Mouse (Mus musculus) neural tube, embryonic 15.5 days (tissue): Measurements from ENCODE around the gene Asic4. TPM values are rescaled to one million over a fixed set of nuclear protein-coding genes. Genes with fewer than 3 reads are reported as not detected.

ENCODE experiments used
- ATAC-seq: fragments of 200-750 bp; cut with Nextera tagmentation; 2 replicates; pipeline ENCODE4 v1.8.0; 2017; ENCODE audit warnings: mild to moderate bottlenecking, moderate TSS enrichment, moderate library complexity; ENCODE audit not compliant: low FRiP score
- H3K27ac ChIP-seq: fragments of 300-500 bp; sonication (generic); replicated peaks from 2 replicates; pipeline ENCODE4 v1.5.1; 2015; ENCODE audit warnings: mild to moderate bottlenecking, inconsistent platforms
- H3K27me3 ChIP-seq: fragments of 300-500 bp; sonication (generic); replicated peaks from 2 replicates; pipeline ENCODE4 v1.6.1; 2015; ENCODE audit warnings: inconsistent platforms
- H3K36me3 ChIP-seq: fragments of 300-500 bp; sonication (generic); 2 replicates; pipeline ENCODE4 v1.6.1; 2015; ENCODE audit warnings: inconsistent platforms
- H3K4me1 ChIP-seq: fragments of 300-500 bp; sonication (generic); 2 replicates; pipeline ENCODE4 v1.6.1; 2015; ENCODE audit warnings: inconsistent platforms
- H3K4me2 ChIP-seq: fragments of 300-500 bp; sonication (generic); 2 replicates; pipeline ENCODE4 v1.6.1; 2015; ENCODE audit warnings: inconsistent platforms, mild to moderate bottlenecking, moderate library complexity
- H3K4me3 ChIP-seq: fragments of 300-500 bp; sonication (generic); replicated peaks from 2 replicates; pipeline ENCODE4 v1.5.1; 2015; ENCODE audit warnings: mild to moderate bottlenecking, inconsistent platforms
- H3K9ac ChIP-seq: fragments of 300-500 bp; sonication (generic); replicated peaks from 2 replicates; pipeline ENCODE4 v1.6.1; 2015; ENCODE audit warnings: mild to moderate bottlenecking, inconsistent platforms
- H3K9me3 ChIP-seq: fragments of 300-500 bp; sonication (generic); replicated peaks from 2 replicates; pipeline ENCODE4 v1.6.1; 2016; ENCODE audit warnings: inconsistent platforms
- WGBS: fragments of 180-500 bp; shearing (Covaris S2); methylation state at CpG from one replicate; pipeline ENCODE4 v1.1.7; 2015; ENCODE audit warnings: mixed read lengths; 5-methylcytosine and 5-hydroxymethylcytosine counted together
- polyA plus RNA-seq: library from polyadenylated mRNA; unstranded; fragments of >200 nt; fragmentation: Nextera tagmentation; extraction: Ambion mirVana; gene quantifications from 2 replicates; pipeline ENCODE4 v1.2.1, GENCODE M21; 2015

The Asic4 gene
- polyA plus RNA-seq, 1 experiment from 2014 or later = 31.6 TPM

DNA sequence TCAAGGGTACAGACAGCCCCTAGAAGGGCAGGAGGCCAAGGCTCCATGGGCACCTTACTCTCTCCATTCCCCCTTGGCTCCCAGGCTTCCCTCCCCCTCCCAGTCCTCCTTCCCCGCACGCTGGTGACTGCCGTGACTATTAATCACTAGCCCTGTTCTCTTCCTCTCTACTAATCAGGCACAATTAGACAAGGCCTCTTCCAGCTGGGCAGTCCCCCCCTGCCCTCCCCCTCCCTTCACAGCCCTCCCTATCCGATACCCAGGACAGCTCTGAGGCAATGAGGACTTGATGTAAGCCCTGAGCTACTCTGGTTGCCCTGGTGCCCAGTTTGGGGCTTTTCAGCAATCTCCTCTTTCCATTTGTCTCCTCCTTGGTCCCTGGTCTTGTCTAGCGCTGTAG, 5.7 kb downstream of the Asic4 start:
- Histone ChIP-seq H3K36me3 (no peaks in the 10 kb centered on the region), H3K9ac (no peak overlapping the region), H3K4me2 (peak overlapping the region; percentile 10; the same call in 1 of the 2 replicates), H3K27me3 (peaks cover 9% of the 10 kb centered on the region), H3K9me3 (no peaks in the 10 kb centered on the region), H3K4me3 (no peak overlapping the region), H3K4me1 (peaks cover 71% of the 10 kb centered on the region), H3K27ac (no peak overlapping the region; the same call in 1 of the 2 replicates)
- ATAC-seq = peak; percentile 29
- WGBS = 6% methylated on average over 5 of the region's 5 CpGs

DNA sequence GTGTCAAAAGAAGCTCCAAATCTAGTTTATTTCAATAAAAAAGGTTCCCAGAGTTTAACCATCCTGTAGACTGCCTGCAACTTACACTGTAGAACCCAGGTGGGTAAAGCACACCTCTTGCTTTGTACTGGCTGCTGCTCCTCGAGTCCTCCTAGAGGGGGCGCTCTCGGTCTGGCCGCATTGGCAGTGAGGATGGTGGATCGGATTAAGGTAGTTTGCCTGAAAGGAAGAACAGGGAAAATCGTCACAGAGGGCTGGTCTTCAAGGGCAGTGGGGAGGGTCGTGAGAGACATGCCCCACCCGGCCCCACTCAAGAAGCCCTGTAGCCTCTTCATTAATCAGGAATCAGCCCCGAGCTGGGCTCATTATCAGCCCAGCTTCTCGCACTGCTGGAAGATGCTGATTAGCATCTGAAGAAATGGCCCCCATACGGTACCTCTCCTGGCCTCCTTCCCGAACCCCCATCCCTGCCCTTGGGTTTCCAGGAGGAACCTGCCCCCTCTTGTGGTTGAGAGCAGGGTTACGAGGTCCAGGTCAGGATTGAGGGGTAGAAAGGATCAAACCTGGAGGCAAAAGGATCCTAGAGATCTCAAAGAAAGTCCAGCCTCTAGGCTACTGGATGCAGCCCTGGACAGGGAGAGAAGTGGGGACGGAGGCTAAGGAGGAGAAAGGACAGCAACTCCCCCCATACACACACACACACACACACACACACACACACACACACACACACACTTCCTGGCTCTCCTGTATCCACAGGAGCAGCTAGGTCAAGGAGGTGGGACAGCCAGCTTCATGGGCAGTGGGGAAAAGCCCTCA, 6.7 kb downstream of the Asic4 start:
- ATAC-seq = no peak
- no peaks in the 10 kb centered on the region for H3K36me3 ChIP-seq
- no peak overlapping the region for H3K9ac ChIP-seq
- no peak overlapping the region for H3K4me2 ChIP-seq
- peaks cover 63% of the 10 kb centered on the region for H3K4me1 ChIP-seq
- 8% methylated on average over 14 of the region's 14 CpGs for WGBS
- H3K27ac ChIP-seq = 0 out of 2 replicates have a peak overlapping the region, but pooled peaks have one; percentile 2
- no peaks in the 10 kb centered on the region for H3K9me3 ChIP-seq
- H3K27me3 ChIP-seq = 0 out of 2 replicates have a peak, but pooled peaks cover 4% of the 10 kb centered on the region
- H3K4me3 ChIP-seq = no peak overlapping the region

DNA sequence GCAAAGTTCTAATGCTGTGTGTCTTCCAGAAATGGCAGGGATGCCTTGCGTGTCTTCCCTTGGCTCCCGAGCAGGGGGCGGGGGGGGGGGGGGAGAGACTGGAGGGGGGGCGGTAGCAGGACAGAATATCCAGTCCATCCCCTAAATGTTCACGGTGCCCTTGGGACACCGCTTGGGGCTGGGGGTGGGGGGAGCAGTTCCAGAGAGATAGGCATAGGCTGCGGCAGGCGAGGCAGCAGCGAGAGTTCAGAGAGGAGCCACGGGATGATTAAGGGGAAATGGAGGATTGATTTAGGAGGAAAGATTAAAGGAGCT, 7.4 kb downstream of the Asic4 start:
- Histone ChIP-seq H3K27ac (peak overlapping the region; percentile 75; the same call in 1 of the 2 replicates), H3K4me1 (peaks cover 57% of the 10 kb centered on the region), H3K4me3 (no peak overlapping the region), H3K9me3 (no peaks in the 10 kb centered on the region), H3K4me2 (peak overlapping the region; percentile 56), H3K36me3 (no peaks in the 10 kb centered on the region), H3K27me3 (0 out of 2 replicates have a peak, but pooled peaks cover 4% of the 10 kb centered on the region), H3K9ac (no peak overlapping the region)
- no peak for ATAC-seq
- whole genome bisulfite sequencing = under 1% methylated on average over 8 of the region's 10 CpGs

DNA sequence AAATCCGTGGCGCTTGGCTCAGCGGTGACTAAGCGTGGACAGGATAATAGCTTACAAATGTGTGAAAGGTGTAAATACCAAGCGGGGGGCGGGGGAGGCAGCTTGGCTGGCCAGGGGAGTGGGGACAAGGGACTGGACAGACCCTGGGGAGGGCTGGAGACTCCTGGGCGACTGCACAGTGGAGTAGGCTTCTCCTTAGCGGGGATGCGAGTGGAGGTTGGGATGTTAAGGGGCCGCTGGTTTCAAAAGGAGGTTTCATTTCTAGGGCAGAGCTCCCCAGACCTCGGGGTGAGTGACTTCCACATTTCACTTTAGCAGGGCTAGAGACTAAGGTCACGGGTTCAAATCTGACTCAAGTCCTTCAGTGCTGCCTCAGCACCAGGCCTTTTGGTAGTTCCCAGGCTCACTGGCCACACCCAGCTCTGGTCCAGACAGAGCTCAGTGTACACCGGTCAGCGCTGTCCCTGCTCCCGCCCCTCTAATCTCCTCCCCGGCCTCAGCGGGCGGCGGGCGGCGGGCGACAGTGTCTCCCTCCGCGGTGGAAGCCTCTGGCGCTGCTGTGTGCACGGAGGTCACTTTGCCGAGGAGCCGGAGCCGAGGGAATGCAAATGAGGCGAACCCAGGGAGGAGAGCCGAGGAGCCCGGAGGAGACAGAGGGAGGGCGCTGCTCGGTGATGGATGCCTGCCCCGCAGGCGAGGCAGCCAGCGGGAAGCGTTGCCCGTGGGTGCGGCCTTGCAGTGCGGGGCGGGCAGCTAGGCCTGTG, 8.0 kb downstream of the Asic4 start:
- H3K36me3 ChIP-seq = no peaks in the 10 kb centered on the region
- H3K9me3 ChIP-seq = no peaks in the 10 kb centered on the region
- H3K4me2 ChIP-seq = peak overlapping the region; percentile 56
- 2% methylated on average over 42 of the region's 42 CpGs for WGBS
- H3K27ac ChIP-seq = peak overlapping the region; percentile 75
- peak; percentile 39; the same call in 1 of the 2 replicates for ATAC-seq
- H3K4me3 ChIP-seq = peak overlapping the region; percentile 24
- no peak overlapping the region; the same call in 1 of the 2 replicates for H3K9ac ChIP-seq
- 0 out of 2 replicates have a peak, but pooled peaks cover 4% of the 10 kb centered on the region for H3K27me3 ChIP-seq
- H3K4me1 ChIP-seq = peaks cover 51% of the 10 kb centered on the region

DNA sequence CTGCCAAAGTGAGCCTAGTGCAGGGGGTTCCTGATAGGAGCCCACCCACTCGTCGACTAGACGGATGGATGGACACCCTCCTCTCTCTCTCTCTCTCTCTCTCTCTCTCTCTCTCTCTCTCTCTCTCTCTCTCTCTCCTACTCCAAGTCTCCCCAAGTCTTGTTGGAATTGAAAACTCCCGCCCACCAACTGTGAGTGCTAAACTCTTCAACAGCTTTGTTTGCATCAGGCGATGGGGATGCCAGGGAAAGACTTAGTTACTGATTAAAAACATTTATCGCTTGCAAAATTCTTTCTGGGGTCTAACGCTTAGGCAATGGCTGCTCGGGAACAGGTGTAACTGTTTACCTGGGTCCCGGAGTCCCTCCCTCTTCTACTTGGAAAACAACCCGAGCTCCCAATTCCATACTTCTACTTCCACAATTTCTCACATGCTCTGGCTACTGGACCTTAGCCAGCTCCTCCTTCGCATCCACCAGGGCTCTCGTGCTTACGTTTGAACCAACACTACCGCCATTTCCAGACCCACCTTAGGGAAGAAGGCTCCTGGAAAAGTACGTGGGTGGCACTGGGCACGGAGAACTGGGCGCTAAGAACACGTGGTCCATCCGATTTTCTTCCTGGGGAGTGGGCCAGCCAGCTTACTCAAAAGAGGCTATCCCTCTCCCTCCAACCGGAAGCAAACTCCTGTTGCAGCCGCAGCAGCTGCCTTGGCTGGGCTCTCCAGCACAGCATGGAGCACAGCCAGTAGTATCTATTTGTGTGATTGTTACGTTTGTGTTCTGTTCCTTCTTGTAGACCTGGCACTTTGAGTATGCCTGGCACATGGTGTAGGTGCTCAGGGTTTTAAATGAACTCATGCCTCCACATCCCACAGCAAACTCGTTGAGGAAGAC, 8.8 kb downstream of the Asic4 start:
- Histone ChIP-seq H3K4me3 (peak overlapping the region; percentile 24), H3K4me2 (peak overlapping the region; percentile 56), H3K27ac (peak overlapping the region; percentile 75), H3K4me1 (peaks cover 51% of the 10 kb centered on the region), H3K27me3 (0 out of 2 replicates have a peak, but pooled peaks cover 9% of the 10 kb centered on the region), H3K36me3 (no peaks in the 10 kb centered on the region), H3K9me3 (no peaks in the 10 kb centered on the region), H3K9ac (no peak overlapping the region; the same call in 1 of the 2 replicates)
- no peak for ATAC-seq
- 16% methylated on average over 23 of the region's 23 CpGs for WGBS

DNA sequence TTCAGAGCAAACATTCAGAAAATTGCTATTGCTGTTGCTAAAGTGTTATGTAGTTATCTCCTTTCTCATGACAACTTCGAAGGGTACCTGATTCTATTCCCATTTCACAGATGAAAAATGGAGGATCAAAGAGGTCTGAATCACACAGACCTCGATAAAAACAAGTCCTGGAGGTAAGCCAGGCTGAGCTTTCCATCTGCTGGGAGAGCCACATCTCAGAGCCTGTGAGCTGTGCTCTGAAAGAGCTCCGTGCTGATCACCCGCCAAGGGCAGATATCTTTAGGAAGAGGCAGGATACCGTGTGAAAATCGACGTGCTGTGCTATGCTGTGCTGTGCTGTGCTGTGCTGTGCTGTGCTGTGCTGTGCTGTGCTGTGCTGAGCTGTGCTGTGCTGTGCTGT, 10.1 kb downstream of the Asic4 start:
- H3K9me3 ChIP-seq = no peaks in the 10 kb centered on the region
- WGBS = 70% methylated on average over 7 of the region's 7 CpGs
- no peak overlapping the region for H3K27ac ChIP-seq
- H3K4me3 ChIP-seq = no peak overlapping the region
- H3K27me3 ChIP-seq = 0 out of 2 replicates have a peak, but pooled peaks cover 9% of the 10 kb centered on the region
- no peak overlapping the region for H3K9ac ChIP-seq
- no peak overlapping the region for H3K4me2 ChIP-seq
- H3K4me1 ChIP-seq = peaks cover 44% of the 10 kb centered on the region
- H3K36me3 ChIP-seq = no peaks in the 10 kb centered on the region
- no peak for ATAC-seq

DNA sequence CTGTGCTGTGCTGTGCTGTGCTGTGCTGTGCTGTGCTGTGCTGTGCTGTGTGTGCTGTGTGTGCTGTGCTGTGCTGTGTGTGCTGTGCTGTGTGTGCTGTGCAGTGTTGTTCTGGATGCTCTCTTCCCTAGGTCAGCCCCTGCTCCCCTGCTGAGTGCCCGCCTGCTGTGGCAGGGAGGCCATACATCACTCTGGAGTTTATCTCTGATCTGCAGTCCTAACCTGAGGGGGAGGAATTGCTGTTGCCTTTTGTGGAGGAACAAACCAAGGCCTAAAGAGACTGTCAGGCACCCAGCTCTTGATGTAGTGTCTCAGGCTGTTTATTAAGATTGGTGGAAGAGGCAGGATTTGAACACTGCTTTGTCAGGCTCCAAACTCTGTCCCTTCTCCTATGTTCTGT, 12.4 kb downstream of the Asic4 start:
- WGBS = 15% methylated on average over 1 of the region's 1 CpGs
- H3K4me3 ChIP-seq = no peak overlapping the region
- H3K9ac ChIP-seq = no peak overlapping the region
- peaks cover 30% of the 10 kb centered on the region for H3K4me1 ChIP-seq
- no peak overlapping the region for H3K4me2 ChIP-seq
- H3K27ac ChIP-seq = no peak overlapping the region
- no peaks in the 10 kb centered on the region for H3K9me3 ChIP-seq
- peaks cover 9% of the 10 kb centered on the region; the same call in 1 of the 2 replicates for H3K27me3 ChIP-seq
- no peaks in the 10 kb centered on the region for H3K36me3 ChIP-seq
- ATAC-seq = no peak

DNA sequence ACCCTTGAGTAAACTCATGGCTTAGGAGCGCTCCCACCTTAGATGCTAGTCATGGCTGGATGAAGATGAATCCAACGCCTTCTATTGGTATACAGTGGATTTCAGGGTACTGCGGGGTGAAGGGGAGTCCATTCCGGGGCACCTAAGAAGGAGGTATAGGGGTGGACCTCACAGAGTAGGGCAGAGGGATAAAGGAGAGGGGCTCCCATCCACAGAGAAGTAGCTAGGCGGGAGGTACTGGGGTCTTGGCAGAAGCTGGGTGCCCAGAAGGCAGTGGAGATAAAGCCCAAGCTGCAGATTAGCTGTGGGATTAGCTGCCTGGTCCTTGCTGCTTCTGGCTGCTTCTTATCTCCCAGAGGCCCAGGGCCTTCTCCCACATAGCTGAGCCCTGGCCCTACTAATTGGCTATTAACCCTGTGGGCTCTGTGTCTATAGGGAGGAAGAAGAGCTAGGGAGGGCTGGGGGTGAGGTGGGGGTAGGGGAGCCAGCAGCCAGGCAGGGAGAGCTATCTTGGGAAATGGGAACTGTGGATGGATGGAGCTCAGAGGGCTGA, 13.5 kb downstream of the Asic4 start:
- Histone ChIP-seq H3K27ac (no peak overlapping the region), H3K27me3 (peaks cover 13% of the 10 kb centered on the region; the same call in 1 of the 2 replicates), H3K36me3 (no peaks in the 10 kb centered on the region), H3K4me3 (no peak overlapping the region), H3K9me3 (no peaks in the 10 kb centered on the region), H3K4me1 (peaks cover 21% of the 10 kb centered on the region), H3K9ac (no peak overlapping the region), H3K4me2 (no peak overlapping the region)
- WGBS = 85% methylated on average over 5 of the region's 5 CpGs
- no peak for ATAC-seq

DNA sequence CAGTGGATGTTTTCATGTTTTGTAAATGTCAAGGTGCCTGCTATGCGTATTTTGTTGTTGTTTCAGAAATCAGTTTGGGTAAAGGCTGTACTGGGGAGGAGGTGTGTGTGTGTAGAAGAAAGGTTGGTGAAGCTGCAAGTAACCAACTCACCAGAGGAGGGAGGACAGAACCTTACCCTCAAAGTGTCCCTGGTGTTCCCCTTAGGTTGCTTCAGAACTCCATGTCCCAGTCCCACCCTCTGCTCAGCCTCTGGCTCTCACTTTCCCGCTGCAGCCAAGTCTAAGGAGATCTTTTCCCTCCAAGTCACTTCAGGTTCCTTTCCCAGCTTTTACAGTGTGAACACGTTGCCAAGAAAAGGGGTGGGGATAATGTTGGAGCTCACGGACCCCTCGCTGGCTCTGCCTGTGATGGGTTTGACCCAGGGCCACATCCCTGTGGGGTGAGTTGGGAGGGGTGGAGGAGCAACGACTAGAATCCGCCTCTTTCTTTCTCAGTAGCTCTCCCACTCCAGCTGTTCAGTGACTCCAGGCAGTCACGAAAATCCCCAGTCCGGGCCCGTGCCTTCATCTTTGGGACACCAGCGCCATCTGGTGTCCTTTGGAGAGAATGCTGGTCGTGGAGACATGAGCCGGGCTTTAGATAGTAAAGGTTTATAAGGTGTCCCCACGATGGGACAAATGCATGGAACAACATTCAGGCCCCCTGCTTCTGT, 17.1 kb downstream of the Asic4 start:
- 8% methylated on average over 14 of the region's 14 CpGs for WGBS
- H3K9ac ChIP-seq = no peak overlapping the region
- peak overlapping the region; percentile 46 for H3K27ac ChIP-seq
- H3K27me3 ChIP-seq = peaks cover 16% of the 10 kb centered on the region; the same call in 1 of the 2 replicates
- no peaks in the 10 kb centered on the region for H3K9me3 ChIP-seq
- H3K36me3 ChIP-seq = peaks cover 3% of the 10 kb centered on the region
- peak overlapping the region; percentile 31 for H3K4me2 ChIP-seq
- ATAC-seq = peak; percentile 79
- no peak overlapping the region for H3K4me3 ChIP-seq
- H3K4me1 ChIP-seq = peaks cover 12% of the 10 kb centered on the region

DNA sequence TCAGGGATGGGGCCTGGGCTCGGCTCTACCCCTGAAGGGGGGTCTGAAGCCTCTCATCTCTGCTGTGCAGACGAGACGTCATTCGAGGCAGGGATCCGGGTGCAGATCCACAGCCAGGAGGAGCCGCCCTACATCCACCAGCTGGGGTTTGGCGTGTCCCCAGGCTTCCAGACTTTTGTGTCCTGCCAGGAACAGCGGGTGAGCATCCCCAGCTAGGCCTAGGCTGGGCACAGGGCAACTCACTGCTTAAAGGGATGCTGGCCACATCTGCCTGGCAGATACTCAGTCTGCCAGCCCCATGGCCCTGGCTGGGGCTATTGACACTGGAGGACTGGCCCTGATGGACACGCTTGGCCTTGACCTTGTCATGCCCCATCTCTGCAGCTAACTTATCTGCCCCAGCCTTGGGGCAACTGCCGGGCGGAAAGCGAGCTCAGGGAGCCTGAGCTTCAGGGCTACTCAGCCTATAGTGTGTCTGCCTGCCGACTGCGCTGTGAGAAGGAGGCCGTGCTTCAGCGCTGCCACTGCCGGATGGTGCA, 19.1 kb downstream of the Asic4 start:
- Histone ChIP-seq H3K9me3 (no peaks in the 10 kb centered on the region), H3K4me2 (no peak overlapping the region), H3K27ac (no peak overlapping the region), H3K9ac (no peak overlapping the region), H3K36me3 (peaks cover 22% of the 10 kb centered on the region), H3K4me3 (no peak overlapping the region), H3K4me1 (peaks cover 20% of the 10 kb centered on the region), H3K27me3 (peaks cover 12% of the 10 kb centered on the region; the same call in 1 of the 2 replicates)
- ATAC-seq = no peak
- WGBS = 76% methylated on average over 17 of the region's 17 CpGs
